Mouse (Mus musculus): ENCODE measurements at regions not wholly inside any gene's neighbourhood (a gene's known extent, or its start where the extent isn't known, plus 50 kb on each side); places are given as distances from the start of the nearest gene placed in this dataset.

GRCm38 (mm10) chr1:66099562-66100444, 75.3 kb upstream of the Map2 start:
- no peak for DNase-seq (ENCODE audit: low read depth, low spot score)

GRCm38 (mm10) chr1:66101419-66101818, 73.7 kb upstream of the Map2 start:
- DNase-seq (ENCODE audit: low read depth, low spot score): no peak

DNA sequence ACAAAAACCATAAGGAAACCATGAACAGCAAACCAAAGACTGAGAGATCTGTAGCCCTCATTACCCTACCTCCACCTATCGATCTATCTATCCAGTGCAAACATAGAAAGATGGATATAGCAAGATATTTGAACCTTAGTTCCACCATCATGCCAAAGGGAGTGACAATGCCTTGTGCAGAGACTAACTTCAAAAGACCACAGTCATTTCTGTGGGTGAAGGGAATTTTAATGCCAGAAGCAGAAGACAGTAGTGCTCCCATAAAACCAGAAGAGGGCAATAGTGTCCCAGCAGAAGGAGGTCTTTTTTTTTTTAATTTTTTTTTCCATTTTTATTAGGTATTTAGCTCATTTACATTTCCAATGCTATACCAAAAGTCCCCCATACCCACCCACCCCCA, 70.6 kb upstream of the Map2 start:
- DNase-seq (ENCODE audit: low read depth, low spot score): peak; percentile 55

DNA sequence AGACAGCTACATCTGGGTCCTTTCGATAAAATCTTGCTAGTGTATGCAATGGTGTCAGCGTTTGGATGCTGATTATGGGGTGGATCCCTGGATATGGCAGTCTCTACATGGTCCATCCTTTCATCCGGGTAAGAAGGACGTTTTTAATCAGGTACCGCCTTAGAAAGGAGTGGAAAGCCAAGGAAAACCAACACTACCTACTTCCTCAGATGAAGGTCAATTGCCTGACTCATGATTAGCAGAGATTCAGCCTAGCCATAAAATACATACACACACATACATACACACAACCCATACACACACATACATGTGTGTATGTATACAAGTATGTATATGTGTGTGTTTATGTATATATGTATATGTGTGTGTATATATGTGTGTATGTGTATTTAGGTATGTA, 69.9 kb upstream of the Map2 start:
- DNase-seq (ENCODE audit: low read depth, low spot score): peak; percentile 25

DNA sequence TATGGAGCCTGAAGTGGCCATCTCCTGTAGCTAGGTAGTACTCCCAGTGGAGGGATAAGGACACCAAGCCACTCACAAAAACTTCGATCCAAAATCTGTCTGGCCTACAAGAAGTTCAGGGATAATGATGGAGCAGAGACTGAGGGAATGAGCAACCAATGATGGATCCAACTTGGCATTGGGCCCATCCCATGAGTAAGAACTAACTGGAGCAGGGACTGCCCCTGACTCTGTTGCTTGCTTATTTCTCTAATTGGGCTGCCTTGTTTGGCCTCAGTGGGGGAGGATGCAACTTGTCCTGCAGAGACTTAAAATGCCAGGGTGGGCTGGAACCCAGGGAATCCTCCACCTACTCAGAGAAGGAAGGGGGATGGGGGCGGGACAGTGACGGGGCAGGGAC, 67.0 kb upstream of the Map2 start:
- DNase-seq (ENCODE audit: low read depth, low spot score): no peak

DNA sequence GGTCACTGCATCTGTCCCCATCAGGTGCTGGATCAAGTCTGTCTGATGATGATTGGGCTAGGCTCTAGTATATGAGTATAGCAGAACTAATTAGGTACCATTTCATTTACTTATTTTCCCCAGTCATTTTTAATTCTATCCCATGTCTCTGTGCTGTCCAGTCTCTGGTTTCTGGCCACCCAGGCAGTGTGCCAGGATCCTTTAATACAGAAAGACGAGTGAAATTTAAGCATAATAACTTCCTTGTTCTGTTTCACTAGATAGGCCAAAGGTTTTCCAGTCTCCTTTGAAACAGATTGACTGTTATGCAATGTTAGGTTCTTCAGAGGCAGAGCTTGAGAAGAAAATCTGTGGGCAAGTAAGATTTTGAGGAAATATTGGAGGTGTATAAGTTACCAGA, 61.2 kb upstream of the Map2 start:
- no peak for DNase-seq (ENCODE audit: low read depth, low spot score)

GRCm38 (mm10) chr1:66115330-66115729, 59.7 kb upstream of the Map2 start:
- peak; percentile 22 for DNase-seq (ENCODE audit: low read depth, low spot score)

Data from ZHBTc4 (cell line).